Mouse (Mus musculus) midbrain, embryonic 16.5 days (tissue): ENCODE results near the gene Aatf. TPM values are rescaled to one million over a fixed set of nuclear protein-coding genes. Genes with fewer than 3 reads are reported as not detected.

Experiments used
- ATAC-seq: fragments of 200-750 bp; cut with Nextera tagmentation; 2 replicates; pipeline ENCODE4 v1.8.0; 2017; ENCODE audit warnings: moderate TSS enrichment
- H3K27ac ChIP-seq: fragments of 300-500 bp; sonication (generic); 2 replicates; pipeline ENCODE4 v1.5.1; 2014; ENCODE audit warnings: mild to moderate bottlenecking, low read length, mixed read lengths
- H3K27me3 ChIP-seq: fragments of 300-500 bp; sonication (generic); 2 replicates; pipeline ENCODE4 v1.6.1; 2014; ENCODE audit warnings: low read depth, low read length, mixed read lengths; ENCODE audit not compliant: control insufficient read depth, insufficient read depth
- H3K36me3 ChIP-seq: fragments of 300-500 bp; sonication (generic); 2 replicates; pipeline ENCODE4 v1.6.1; 2014; ENCODE audit warnings: mild to moderate bottlenecking, low read length, moderate library complexity, mixed read lengths; ENCODE audit not compliant: control insufficient read depth, insufficient read depth
- H3K4me1 ChIP-seq: fragments of 300-500 bp; sonication (generic); 2 replicates; pipeline ENCODE4 v1.6.1; 2014; ENCODE audit warnings: mild to moderate bottlenecking, low read length, mixed read lengths; ENCODE audit not compliant: control insufficient read depth, insufficient read depth
- H3K4me2 ChIP-seq: fragments of 300-500 bp; sonication (generic); 2 replicates; pipeline ENCODE4 v1.6.1; 2014; ENCODE audit warnings: mild to moderate bottlenecking, low read length, mixed read lengths
- H3K4me3 ChIP-seq: fragments of 300-500 bp; sonication (generic); 2 replicates; pipeline ENCODE4 v1.5.1; 2014; ENCODE audit warnings: low read depth, mild to moderate bottlenecking, low read length, moderate library complexity, mixed read lengths
- H3K9ac ChIP-seq: fragments of 300-500 bp; sonication (generic); 2 replicates; pipeline ENCODE4 v1.6.1; 2014; ENCODE audit warnings: low read depth, low read length, mixed read lengths
- H3K9me3 ChIP-seq: fragments of 300-500 bp; sonication (generic); replicated peaks from 2 replicates; pipeline ENCODE4 v1.6.1; 2014; ENCODE audit warnings: mild to moderate bottlenecking, low read length, mixed read lengths; ENCODE audit not compliant: control insufficient read depth, poor library complexity, severe bottlenecking
- WGBS: fragments of 180-500 bp; shearing (Covaris S2); extraction: QIAGEN DNeasy Blood & Tissue Kit; methylation state at CpG from one replicate; pipeline ENCODE4 v1.1.7; 2014; 5-methylcytosine and 5-hydroxymethylcytosine counted together
- polyA plus RNA-seq: library from polyadenylated mRNA; unstranded; fragments of >200 nt; fragmentation: Nextera tagmentation; extraction: Ambion mirVana; gene quantifications from 2 replicates; pipeline ENCODE4 v1.2.1, GENCODE M21; 2015

Gene Aatf
- polyA plus RNA-seq, 1 experiment from 2014 or later: 49.8 TPM

GRCm38 (mm10) chr11:84517431-84517830 is 4.1 kb upstream of the Aatf start:
- 17% methylated on average over 2 of the region's 2 CpGs for WGBS
- H3K9me3 ChIP-seq: no peaks in the 10 kb centered on the region
- H3K4me3 ChIP-seq: peak overlapping the region; percentile 20
- no peak for ATAC-seq
- peaks cover 14% of the 10 kb centered on the region for H3K4me1 ChIP-seq
- H3K36me3 ChIP-seq: no peaks in the 10 kb centered on the region
- 0 out of 2 replicates have a peak overlapping the region, but pooled peaks have one; percentile 30 for H3K9ac ChIP-seq
- H3K27ac ChIP-seq: no peak overlapping the region
- peaks cover 41% of the 10 kb centered on the region for H3K27me3 ChIP-seq
- peak overlapping the region; percentile 44 for H3K4me2 ChIP-seq

- H3K4me3 ChIP-seq: peak overlapping the region; percentile 5
- H3K4me1 ChIP-seq: peaks cover 20% of the 10 kb centered on the region
- 6% methylated on average over 14 of the region's 14 CpGs for WGBS
- no peaks in the 10 kb centered on the region for H3K9me3 ChIP-seq
- H3K36me3 ChIP-seq: no peaks in the 10 kb centered on the region
- peak overlapping the region; percentile 47 for H3K4me2 ChIP-seq
- peaks cover 37% of the 10 kb centered on the region for H3K27me3 ChIP-seq
- peak overlapping the region; percentile 3 for H3K9ac ChIP-seq
- no peak for ATAC-seq
- H3K27ac ChIP-seq: peak overlapping the region; percentile 63
Observed at GRCm38 (mm10) chr11:84516501-84517240, 3.3 kb upstream of the Aatf start.

GRCm38 (mm10) chr11:84512031-84512430 is 1.3 kb downstream of the Aatf start:
- Histone ChIP-seq H3K4me3 (no peak overlapping the region), H3K27me3 (peaks cover 14% of the 10 kb centered on the region), H3K36me3 (no peaks in the 10 kb centered on the region), H3K9ac (no peak overlapping the region), H3K4me1 (peaks cover 17% of the 10 kb centered on the region), H3K27ac (no peak overlapping the region), H3K4me2 (peak overlapping the region; percentile 93; the same call in 1 of the 2 replicates), H3K9me3 (no peaks in the 10 kb centered on the region)
- no peak for ATAC-seq
- WGBS: 82% methylated on average over 1 of the region's 1 CpGs

GRCm38 (mm10) chr11:84504296-84504695 is 9.0 kb downstream of the Aatf start:
- Histone ChIP-seq H3K4me1 (no peaks in the 10 kb centered on the region; the same call in 1 of the 2 replicates), H3K27me3 (no peaks in the 10 kb centered on the region), H3K4me3 (no peak overlapping the region), H3K4me2 (no peak overlapping the region), H3K9ac (no peak overlapping the region), H3K9me3 (no peaks in the 10 kb centered on the region), H3K36me3 (peaks cover 13% of the 10 kb centered on the region), H3K27ac (no peak overlapping the region)
- no peak for ATAC-seq
- WGBS: 97% methylated on average over 1 of the region's 1 CpGs

- no peak for ATAC-seq
- no peak overlapping the region for H3K4me3 ChIP-seq
- 67% methylated on average over 2 of the region's 2 CpGs for WGBS
Observed at GRCm38 (mm10) chr11:84497944-84498343, 15.4 kb downstream of the Aatf start.

GRCm38 (mm10) chr11:84496901-84497300 is 16.4 kb downstream of the Aatf start:
- Histone ChIP-seq H3K27me3 (no peaks in the 10 kb centered on the region), H3K4me1 (peaks cover 6% of the 10 kb centered on the region), H3K27ac (no peak overlapping the region), H3K4me3 (no peak overlapping the region), H3K9ac (no peak overlapping the region), H3K9me3 (no peaks in the 10 kb centered on the region), H3K4me2 (no peak overlapping the region), H3K36me3 (peaks cover 6% of the 10 kb centered on the region)
- ATAC-seq: no peak

More at GRCm38 (mm10) chr11:84497944-84498343, 15.4 kb downstream of the Aatf start:
- Histone ChIP-seq H3K27me3 (no peaks in the 10 kb centered on the region), H3K27ac (no peak overlapping the region), H3K4me1 (peaks cover 6% of the 10 kb centered on the region), H3K4me2 (no peak overlapping the region), H3K36me3 (peaks cover 6% of the 10 kb centered on the region), H3K9ac (no peak overlapping the region), H3K9me3 (no peaks in the 10 kb centered on the region)

GRCm38 (mm10) chr11:84495774-84496173 is 17.5 kb downstream of the Aatf start:
- Histone ChIP-seq H3K27ac (no peak overlapping the region), H3K9me3 (no peaks in the 10 kb centered on the region), H3K4me2 (no peak overlapping the region), H3K9ac (no peak overlapping the region), H3K27me3 (no peaks in the 10 kb centered on the region), H3K4me3 (no peak overlapping the region), H3K36me3 (peaks cover 15% of the 10 kb centered on the region), H3K4me1 (peaks cover 6% of the 10 kb centered on the region)
- WGBS: 43% methylated on average over 4 of the region's 4 CpGs
- ATAC-seq: no peak

GRCm38 (mm10) chr11:84481661-84482060 is 31.7 kb downstream of the Aatf start:
- Histone ChIP-seq H3K36me3 (no peaks in the 10 kb centered on the region), H3K4me1 (peaks cover 20% of the 10 kb centered on the region), H3K4me3 (no peak overlapping the region), H3K27me3 (no peaks in the 10 kb centered on the region), H3K9ac (no peak overlapping the region), H3K9me3 (no peaks in the 10 kb centered on the region), H3K4me2 (no peak overlapping the region), H3K27ac (peak overlapping the region; percentile 47; the same call in 1 of the 2 replicates)
- WGBS: 11% methylated on average over 7 of the region's 7 CpGs
- ATAC-seq: no peak

GRCm38 (mm10) chr11:84480451-84480850 is 32.9 kb downstream of the Aatf start:
- H3K27ac ChIP-seq: no peak overlapping the region
- ATAC-seq: no peak
- H3K9me3 ChIP-seq: no peaks in the 10 kb centered on the region
- no peak overlapping the region for H3K9ac ChIP-seq
- no peak overlapping the region for H3K4me2 ChIP-seq
- peaks cover 20% of the 10 kb centered on the region for H3K4me1 ChIP-seq
- no peak overlapping the region for H3K4me3 ChIP-seq
- 37% methylated on average over 3 of the region's 3 CpGs for WGBS
- no peaks in the 10 kb centered on the region for H3K36me3 ChIP-seq
- no peaks in the 10 kb centered on the region for H3K27me3 ChIP-seq
